Mouse (Mus musculus): ENCODE data around the gene Atp13a5.

Gene Atp13a5

DNA sequence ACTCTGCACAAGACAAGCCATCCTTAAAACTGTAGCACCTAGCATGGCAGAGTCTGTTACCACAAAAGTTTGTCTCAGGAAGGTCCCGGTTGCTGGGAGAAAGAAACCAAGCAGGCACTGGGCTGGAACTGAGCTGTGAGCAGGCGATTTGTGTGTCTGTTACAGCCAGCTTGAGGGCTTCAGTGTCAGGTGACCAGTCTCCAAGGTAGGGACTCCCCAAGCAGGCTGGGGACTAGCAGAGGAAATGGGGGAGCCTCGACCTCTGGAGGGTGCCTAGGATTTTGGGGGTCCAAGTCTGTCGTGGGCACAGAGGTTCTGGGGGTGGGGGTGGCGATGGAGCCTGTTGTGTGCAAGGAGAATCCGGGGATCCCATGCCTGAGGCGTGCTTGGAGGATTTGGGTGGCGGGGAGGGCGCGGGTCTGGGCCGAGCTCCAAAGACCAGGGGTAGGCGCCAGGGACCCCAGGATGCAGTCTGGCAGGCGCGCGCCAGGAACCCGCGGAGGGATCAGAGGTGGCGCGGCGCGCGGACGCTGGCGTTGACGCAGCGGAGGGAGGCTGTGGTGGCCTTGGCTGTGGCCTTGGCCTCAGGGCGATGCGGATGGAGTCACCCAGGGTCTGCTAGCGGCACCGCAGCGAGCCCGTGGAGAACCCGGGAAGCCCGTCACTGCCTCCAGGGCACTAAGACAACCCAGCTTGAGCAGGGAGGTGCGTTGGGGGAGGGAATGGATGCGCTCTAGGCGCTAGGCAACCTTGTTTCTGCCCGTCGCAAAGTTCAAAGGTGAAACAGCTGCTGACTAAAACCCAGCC is 168.7 kb downstream of the Atp13a5 start, which contains the start of gene Hrasls:
TSS of gene Hrasls (plus strand) at position 91 of the 807 bp plus-strand sequence.
- in situ Hi-C loops (cut with MboI; ENCODE audit: low pct_unique_long_range_greater_than_20kb in 1 of 2, low sequenced_read_pairs in 2 of 2, unreplicated experiment in 1 of 2): no loop called here

DNA sequence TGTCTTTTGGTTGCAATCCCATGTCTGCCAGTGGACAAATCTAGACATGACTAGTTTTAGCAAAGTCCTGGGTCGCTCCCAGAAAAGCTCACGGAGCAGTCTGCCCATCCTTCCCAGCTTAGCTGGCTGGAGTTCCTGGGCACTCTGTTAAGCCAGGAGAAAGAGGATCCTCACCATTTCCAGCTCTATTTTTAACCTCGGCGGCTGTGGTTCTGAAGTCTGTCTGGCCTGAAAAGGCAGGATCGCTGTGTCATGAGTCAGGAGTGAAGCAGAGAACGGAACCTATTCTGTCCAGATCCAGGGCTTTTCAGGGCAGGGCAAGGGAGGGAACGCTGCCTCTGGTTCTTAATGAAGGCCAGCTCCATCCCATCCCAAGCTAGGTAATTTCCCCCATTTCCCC is 169.7 kb downstream of the Atp13a5 start:
- in situ Hi-C loops (cut with MboI; ENCODE audit: low pct_unique_long_range_greater_than_20kb in 1 of 2, low sequenced_read_pairs in 2 of 2, unreplicated experiment in 1 of 2): no loop called here

DNA sequence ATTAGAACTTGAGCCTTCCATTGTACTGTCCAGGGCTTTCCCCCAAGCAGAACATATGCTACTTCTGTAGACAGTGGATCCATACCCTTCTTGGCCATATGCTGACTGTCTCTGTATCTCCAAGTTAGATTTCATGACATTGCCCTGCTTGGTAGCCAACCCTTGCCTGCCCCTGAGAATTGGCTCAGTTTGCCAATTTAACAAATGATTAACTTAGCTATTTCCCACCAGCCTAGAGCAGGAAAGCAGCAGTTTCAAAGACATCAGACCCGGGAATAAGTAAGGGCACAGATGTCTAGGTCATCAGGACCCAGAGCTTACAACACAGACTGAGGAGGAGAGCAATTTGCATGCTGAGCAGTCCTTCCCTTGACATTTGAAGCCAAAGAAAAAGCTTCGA is 173.0 kb downstream of the Atp13a5 start:
- in situ Hi-C loops (cut with MboI; ENCODE audit: low pct_unique_long_range_greater_than_20kb in 1 of 2, low sequenced_read_pairs in 2 of 2, unreplicated experiment in 1 of 2): no loop called here

DNA sequence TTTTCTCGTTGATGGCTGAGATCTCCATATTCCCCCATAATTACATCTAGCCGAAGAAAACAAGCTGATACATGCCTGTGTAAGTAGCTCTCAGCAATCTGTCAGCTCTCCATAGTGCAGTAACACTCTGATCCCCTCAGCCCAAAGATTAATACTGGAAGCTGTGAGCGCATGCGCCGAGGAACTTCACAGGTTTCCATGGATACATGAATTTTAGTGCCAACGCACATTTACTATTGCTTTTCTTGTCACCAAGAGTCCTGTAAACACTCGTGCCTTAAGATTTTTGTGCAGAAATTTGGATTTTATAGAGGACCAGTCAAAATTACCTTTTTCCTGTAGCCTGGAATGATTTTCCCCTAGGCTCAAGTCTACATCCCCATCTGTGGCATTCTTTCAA is 173.7 kb downstream of the Atp13a5 start:
- in situ Hi-C loops (cut with MboI; ENCODE audit: low pct_unique_long_range_greater_than_20kb in 1 of 2, low sequenced_read_pairs in 2 of 2, unreplicated experiment in 1 of 2): no loop called here

DNA sequence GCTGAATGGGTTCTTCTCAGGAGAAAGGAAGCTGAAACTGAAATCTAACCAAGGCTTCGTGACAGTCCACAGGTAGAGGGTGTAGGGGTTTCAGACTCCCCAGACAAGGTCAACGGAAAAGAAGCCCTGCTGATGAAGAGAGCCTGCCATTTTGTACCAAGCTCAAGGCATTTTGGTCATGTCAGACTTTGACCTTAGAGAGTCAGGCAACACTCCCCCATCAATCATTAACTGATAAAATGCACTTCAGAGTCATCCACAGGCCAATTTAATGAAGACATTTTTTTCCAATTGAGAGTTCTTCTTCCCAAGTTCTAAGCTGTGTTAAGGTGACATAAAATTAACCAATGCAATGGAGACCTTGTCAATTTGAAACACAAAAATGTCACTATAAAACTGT is 177.4 kb downstream of the Atp13a5 start:
- in situ Hi-C loops (cut with MboI; ENCODE audit: low pct_unique_long_range_greater_than_20kb in 1 of 2, low sequenced_read_pairs in 2 of 2, unreplicated experiment in 1 of 2): no loop called here

DNA sequence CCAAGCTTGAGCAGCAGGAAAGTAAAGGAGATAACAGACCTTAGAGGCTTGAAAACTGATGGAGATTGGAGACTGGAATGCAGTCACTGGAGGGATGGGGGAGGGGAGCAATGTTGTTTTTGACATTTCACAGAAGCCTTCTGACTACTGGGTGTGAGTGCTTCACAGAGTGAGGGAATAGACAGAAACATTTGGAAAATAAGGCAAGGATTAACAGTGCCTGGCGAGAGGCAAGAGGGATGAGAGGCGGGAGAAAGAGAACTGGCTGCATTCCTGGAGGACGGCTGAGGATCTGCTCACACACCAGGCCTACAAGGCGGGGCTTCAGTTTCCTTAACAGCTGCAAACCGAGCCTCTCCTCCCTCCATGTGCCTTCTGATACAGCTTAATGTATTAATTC is 180.1 kb downstream of the Atp13a5 start:
- in situ Hi-C loops (cut with MboI; ENCODE audit: low pct_unique_long_range_greater_than_20kb in 1 of 2, low sequenced_read_pairs in 2 of 2, unreplicated experiment in 1 of 2): no loop called here

DNA sequence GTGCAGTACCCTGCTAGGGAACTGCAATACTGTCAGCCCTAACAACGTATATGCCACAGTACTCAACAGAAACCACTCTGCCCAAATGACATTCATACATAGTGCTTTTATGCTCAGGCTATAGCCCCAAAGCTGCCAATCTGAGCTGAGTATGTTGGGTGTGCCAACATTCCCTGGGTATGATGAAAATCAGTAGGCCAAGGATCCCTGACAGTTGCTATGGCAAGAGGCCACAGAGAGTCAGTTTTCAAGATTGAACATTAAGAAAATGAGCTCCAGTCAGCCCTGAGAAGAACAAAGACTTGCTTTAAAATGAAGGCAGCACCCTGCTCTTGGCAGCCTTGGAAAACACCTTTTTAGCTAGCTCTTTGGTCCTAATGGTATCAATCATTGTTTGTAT is 183.4 kb downstream of the Atp13a5 start:
- in situ Hi-C loops (cut with MboI; ENCODE audit: low pct_unique_long_range_greater_than_20kb in 1 of 2, low sequenced_read_pairs in 2 of 2, unreplicated experiment in 1 of 2): no loop called here

DNA sequence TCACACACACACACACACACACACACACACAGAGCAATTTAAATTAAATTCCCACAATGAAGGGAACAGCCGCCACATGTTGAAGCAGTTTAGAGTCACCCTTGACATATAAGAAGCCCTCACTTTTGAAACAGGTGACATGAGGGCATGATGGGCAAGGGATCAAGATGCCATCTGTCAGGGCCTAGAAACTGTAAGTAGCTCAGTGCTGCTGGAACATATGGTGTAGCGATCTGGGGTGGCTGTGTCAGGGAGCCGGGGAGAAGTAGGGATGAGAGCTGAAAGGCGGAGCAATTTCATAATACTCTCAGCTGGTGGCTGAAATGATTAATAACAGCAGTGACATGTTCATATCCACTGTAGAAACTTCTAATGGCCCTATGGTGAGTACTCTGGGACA is 184.6 kb downstream of the Atp13a5 start:
- in situ Hi-C loops (cut with MboI; ENCODE audit: low pct_unique_long_range_greater_than_20kb in 1 of 2, low sequenced_read_pairs in 2 of 2, unreplicated experiment in 1 of 2): no loop called here

DNA sequence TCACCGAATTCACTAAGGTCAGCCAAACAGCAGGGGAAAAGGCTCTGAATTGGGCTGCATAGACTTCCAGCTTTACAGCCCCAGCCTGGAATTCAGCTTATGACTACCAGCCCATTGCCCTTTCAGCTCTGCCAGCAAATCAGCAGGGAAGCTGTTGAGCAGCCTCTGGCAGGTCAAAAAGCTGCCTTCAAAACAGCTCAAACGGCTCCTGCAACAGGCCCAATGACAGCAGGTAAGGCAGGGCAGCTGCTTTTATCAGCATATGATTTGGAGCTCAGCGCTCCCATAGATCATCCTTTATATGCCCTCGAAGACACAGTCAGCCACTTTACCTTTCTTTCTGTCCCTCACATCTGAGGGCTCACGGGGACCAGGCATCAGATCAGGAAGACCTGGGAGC is 185.6 kb downstream of the Atp13a5 start:
- in situ Hi-C loops (cut with MboI; ENCODE audit: low pct_unique_long_range_greater_than_20kb in 1 of 2, low sequenced_read_pairs in 2 of 2, unreplicated experiment in 1 of 2): no loop called here
